Mouse (Mus musculus): Measurements from ENCODE around the gene Msl2. TPM values are rescaled to one million over a fixed set of nuclear protein-coding genes. Genes with fewer than 3 reads are reported as not detected.

The Msl2 gene
- polyA plus RNA-seq, 1 experiment, result 12.9 TPM

GRCm38 (mm10) chr9:101096461-101096860 is 22.6 kb downstream of the Msl2 start:
- Histone ChIP-seq H3K27ac (replicated peaks; ENCODE audit: low read depth, low read length) (no peak overlapping the region), H3K4me1 (ENCODE audit: control insufficient read depth, insufficient read depth, insufficient read length, low read length) (no peaks in the 10 kb centered on the region; the same call in none of the 2 replicates), H3K4me3 (ENCODE audit: insufficient read depth, low read depth, low read length) (no peak overlapping the region)

- Histone ChIP-seq H3K27ac (replicated peaks; ENCODE audit: low read depth, low read length) (no peak overlapping the region), H3K4me1 (ENCODE audit: control insufficient read depth, insufficient read depth, insufficient read length, low read length) (no peaks in the 10 kb centered on the region; the same call in none of the 2 replicates), H3K4me3 (ENCODE audit: insufficient read depth, low read depth, low read length) (no peak overlapping the region)
Measured at GRCm38 (mm10) chr9:101097542-101097941, 23.6 kb downstream of the Msl2 start.

- Histone ChIP-seq H3K27ac (replicated peaks; ENCODE audit: low read depth, low read length) (no peak overlapping the region), H3K4me3 (ENCODE audit: insufficient read depth, low read depth, low read length) (no peak overlapping the region), H3K4me1 (ENCODE audit: control insufficient read depth, insufficient read depth, insufficient read length, low read length) (no peaks in the 10 kb centered on the region; the same call in none of the 2 replicates)
Measured at GRCm38 (mm10) chr9:101099445-101099844, 25.5 kb downstream of the Msl2 start.

- Histone ChIP-seq H3K4me3 (ENCODE audit: insufficient read depth, low read depth, low read length) (no peak overlapping the region), H3K27ac (replicated peaks; ENCODE audit: low read depth, low read length) (no peak overlapping the region), H3K4me1 (ENCODE audit: control insufficient read depth, insufficient read depth, insufficient read length, low read length) (no peaks in the 10 kb centered on the region; the same call in none of the 2 replicates)
Measured at GRCm38 (mm10) chr9:101100163-101100562, 26.3 kb downstream of the Msl2 start.

- Histone ChIP-seq H3K27ac (replicated peaks; ENCODE audit: low read depth, low read length) (no peak overlapping the region), H3K4me3 (ENCODE audit: insufficient read depth, low read depth, low read length) (no peak overlapping the region), H3K4me1 (ENCODE audit: control insufficient read depth, insufficient read depth, insufficient read length, low read length) (no peaks in the 10 kb centered on the region; the same call in 1 of the 2 replicates)
Measured at GRCm38 (mm10) chr9:101101547-101101946, 27.6 kb downstream of the Msl2 start.

GRCm38 (mm10) chr9:101102288-101102687 is 28.4 kb downstream of the Msl2 start:
- no peak overlapping the region for H3K4me3 ChIP-seq (ENCODE audit: insufficient read depth, low read depth, low read length)
- no peaks in the 10 kb centered on the region; the same call in 1 of the 2 replicates for H3K4me1 ChIP-seq (ENCODE audit: control insufficient read depth, insufficient read depth, insufficient read length, low read length)
- no peak overlapping the region for H3K27ac ChIP-seq (replicated peaks; ENCODE audit: low read depth, low read length)

- Histone ChIP-seq H3K4me1 (ENCODE audit: control insufficient read depth, insufficient read depth, insufficient read length, low read length) (no peaks in the 10 kb centered on the region), H3K27ac (replicated peaks; ENCODE audit: low read depth, low read length) (no peak overlapping the region), H3K4me3 (ENCODE audit: insufficient read depth, low read depth, low read length) (no peak overlapping the region)
Measured at GRCm38 (mm10) chr9:101104931-101105330, 31.0 kb downstream of the Msl2 start.

GRCm38 (mm10) chr9:101105735-101106134 is 31.8 kb downstream of the Msl2 start:
- no peak overlapping the region for H3K27ac ChIP-seq (replicated peaks; ENCODE audit: low read depth, low read length)
- H3K4me3 ChIP-seq (ENCODE audit: insufficient read depth, low read depth, low read length), result no peak overlapping the region
- H3K4me1 ChIP-seq (ENCODE audit: control insufficient read depth, insufficient read depth, insufficient read length, low read length), result no peaks in the 10 kb centered on the region

- H3K4me3 ChIP-seq (ENCODE audit: insufficient read depth, low read depth, low read length), result no peak overlapping the region
- no peak overlapping the region for H3K27ac ChIP-seq (replicated peaks; ENCODE audit: low read depth, low read length)
- H3K4me1 ChIP-seq (ENCODE audit: control insufficient read depth, insufficient read depth, insufficient read length, low read length), result no peaks in the 10 kb centered on the region
Measured at GRCm38 (mm10) chr9:101107386-101107785, 33.5 kb downstream of the Msl2 start.

- no peak overlapping the region for H3K4me3 ChIP-seq (ENCODE audit: insufficient read depth, low read depth, low read length)
- no peak overlapping the region for H3K27ac ChIP-seq (replicated peaks; ENCODE audit: low read depth, low read length)
- H3K4me1 ChIP-seq (ENCODE audit: control insufficient read depth, insufficient read depth, insufficient read length, low read length), result no peaks in the 10 kb centered on the region
Measured at GRCm38 (mm10) chr9:101110013-101110412, 36.1 kb downstream of the Msl2 start.

- Histone ChIP-seq H3K27ac (replicated peaks; ENCODE audit: low read depth, low read length) (no peak overlapping the region), H3K4me3 (ENCODE audit: insufficient read depth, low read depth, low read length) (no peak overlapping the region), H3K4me1 (ENCODE audit: control insufficient read depth, insufficient read depth, insufficient read length, low read length) (no peaks in the 10 kb centered on the region)
Measured at GRCm38 (mm10) chr9:101113317-101113716, 39.4 kb downstream of the Msl2 start.

GRCm38 (mm10) chr9:101114182-101114884 is 40.4 kb downstream of the Msl2 start:
- no peak overlapping the region for H3K27ac ChIP-seq (replicated peaks; ENCODE audit: low read depth, low read length)

GRCm38 (mm10) chr9:101143635-101144034 is 69.7 kb downstream of the Msl2 start:
- Histone ChIP-seq H3K4me1 (ENCODE audit: control insufficient read depth, insufficient read depth, insufficient read length, low read length) (no peaks in the 10 kb centered on the region), H3K27ac (replicated peaks; ENCODE audit: low read depth, low read length) (no peak overlapping the region), H3K4me3 (ENCODE audit: insufficient read depth, low read depth, low read length) (no peak overlapping the region)

More at GRCm38 (mm10) chr9:101114182-101114884, 40.4 kb downstream of the Msl2 start:
- no peak overlapping the region for H3K4me3 ChIP-seq (ENCODE audit: insufficient read depth, low read depth, low read length)
- no peaks in the 10 kb centered on the region for H3K4me1 ChIP-seq (ENCODE audit: control insufficient read depth, insufficient read depth, insufficient read length, low read length)

- H3K27ac ChIP-seq (replicated peaks; ENCODE audit: low read depth, low read length), result no peak overlapping the region
- no peaks in the 10 kb centered on the region for H3K4me1 ChIP-seq (ENCODE audit: control insufficient read depth, insufficient read depth, insufficient read length, low read length)
- H3K4me3 ChIP-seq (ENCODE audit: insufficient read depth, low read depth, low read length), result no peak overlapping the region
Measured at GRCm38 (mm10) chr9:101152872-101153271, 79.0 kb downstream of the Msl2 start.
